Mouse (Mus musculus) spleen, adult 2 months (tissue): ENCODE data around the gene Rfesd. TPM values are rescaled to one million over a fixed set of nuclear protein-coding genes. Genes with fewer than 3 reads are reported as not detected.
A peak's percentile ranks its signal among the peaks of the same experiment; 100 is the strongest.

Experiments
- DNase-seq, 2 experiments: peaks; one replicate each; pipeline versions ENCODE4 v3.0.0 to v3.0.0-alpha.2; 2012 to 2021; ENCODE audit warnings: low spot score in 2 of 2, low read depth in 1 of 2
- H3K27ac ChIP-seq: fragments of 200-500 bp; 2 replicates; pipeline ENCODE4 v1.5.1; 2012; ENCODE audit warnings: low read length, inconsistent platforms; ENCODE audit not compliant: insufficient read depth
- H3K27me3 ChIP-seq: fragments of 200-500 bp; 2 replicates; pipeline ENCODE4 v1.6.1; 2012; ENCODE audit warnings: mild to moderate bottlenecking, moderate library complexity, low read length, inconsistent platforms; ENCODE audit not compliant: control insufficient read depth, insufficient read depth
- H3K36me3 ChIP-seq: fragments of 200-500 bp; 2 replicates; pipeline ENCODE4 v1.6.1; 2012; ENCODE audit warnings: mild to moderate bottlenecking, low read length, inconsistent platforms; ENCODE audit not compliant: control insufficient read depth, insufficient read depth
- H3K4me1 ChIP-seq: fragments of 200-500 bp; 2 replicates; pipeline ENCODE4 v1.6.1; 2011; ENCODE audit warnings: inconsistent platforms; ENCODE audit not compliant: control insufficient read depth, insufficient read depth, insufficient read length
- H3K4me3 ChIP-seq: fragments of 200-500 bp; 2 replicates; pipeline ENCODE4 v1.5.1; 2011; ENCODE audit warnings: mild to moderate bottlenecking, inconsistent platforms; ENCODE audit not compliant: insufficient read depth, insufficient read length; ENCODE audit errors: extremely low read depth
- CTCF ChIP-seq: fragments of 200-500 bp; IDR thresholded peaks from 2 replicates; pipeline ENCODE4 v1.5.1; 2011; ENCODE audit warnings: mild to moderate bottlenecking, inconsistent platforms; ENCODE audit not compliant: insufficient read depth, insufficient read length, insufficient replicate concordance; ENCODE audit errors: extremely low read depth
- POLR2A ChIP-seq: fragments of 200-500 bp; IDR thresholded peaks from 2 replicates; pipeline ENCODE4 v1.6.1; 2011; ENCODE audit warnings: low read depth, low read length, inconsistent platforms
- WGBS: fragments of 180-500 bp; shearing (Covaris S2); methylation state at CpG from one replicate; pipeline ENCODE4 v1.1.7; 2018; 5-methylcytosine and 5-hydroxymethylcytosine counted together
- polyA plus RNA-seq: library from polyadenylated mRNA; depleted of rRNA; stranded (reverse); fragments of >200 nt; gene quantifications from 2 replicates; pipeline ENCODE4 v1.2.3, GENCODE M21; 2012

Rfesd gene
- polyA plus RNA-seq, 1 experiment: 2.8 TPM

DNA sequence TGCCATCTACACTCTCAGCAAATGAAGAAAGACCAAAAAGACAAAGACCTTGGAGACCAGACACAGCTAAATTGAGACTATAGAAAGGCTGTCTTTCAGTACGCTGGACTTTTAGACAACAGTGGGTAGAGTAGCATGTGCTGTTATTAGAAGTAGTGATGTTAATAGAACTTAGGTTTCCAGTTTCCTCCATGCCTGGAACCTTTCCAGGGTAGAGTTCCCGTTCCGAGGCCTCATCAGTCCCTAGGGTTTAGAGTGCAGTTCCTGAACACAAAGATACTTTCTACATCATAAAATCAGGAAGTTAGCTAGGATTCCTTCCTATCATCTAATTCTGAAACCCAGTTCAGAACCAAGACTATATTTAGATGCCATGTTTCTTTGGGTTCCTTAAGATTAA, 6.1 kb upstream of the Rfesd start:
- 73% methylated on average over 3 of the region's 3 CpGs for WGBS
- Histone ChIP-seq H3K27ac (no peak overlapping the region), H3K27me3 (no peaks in the 10 kb centered on the region), H3K4me1 (no peaks in the 10 kb centered on the region), H3K4me3 (no peak overlapping the region), H3K36me3 (no peaks in the 10 kb centered on the region)
- DNase-seq: no peak
- no peak for TF ChIP-seq POLR2A
- TF ChIP-seq CTCF: no peak

DNA sequence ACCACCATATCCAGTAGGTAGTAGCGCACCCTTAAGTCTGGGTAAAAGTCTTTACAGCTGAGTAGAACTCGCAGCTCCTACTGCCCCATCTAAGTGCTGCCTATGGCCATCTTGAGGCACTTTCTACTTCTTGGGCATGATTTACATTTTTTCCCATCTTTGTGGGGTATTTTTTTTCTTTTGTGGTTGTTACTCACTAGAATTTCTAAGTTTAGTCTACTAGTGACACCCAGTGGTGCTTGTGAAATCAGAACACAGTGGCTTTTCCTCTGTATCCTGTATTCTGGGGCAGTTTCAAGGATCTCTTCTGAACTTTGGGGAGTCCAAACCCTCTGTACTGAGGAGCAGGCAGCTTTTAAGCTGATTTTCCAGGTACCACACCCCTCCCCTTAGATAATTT, 3.3 kb upstream of the Rfesd start:
- no peaks in the 10 kb centered on the region for H3K27me3 ChIP-seq
- no peak for TF ChIP-seq CTCF
- no peak for TF ChIP-seq POLR2A
- 76% methylated on average over 2 of the region's 2 CpGs for WGBS
- 0 out of 2 replicates have a peak, but pooled peaks cover 2% of the 10 kb centered on the region for H3K4me1 ChIP-seq
- DNase-seq: no peak
- H3K36me3 ChIP-seq: no peaks in the 10 kb centered on the region
- H3K4me3 ChIP-seq: no peak overlapping the region
- no peak overlapping the region for H3K27ac ChIP-seq

DNA sequence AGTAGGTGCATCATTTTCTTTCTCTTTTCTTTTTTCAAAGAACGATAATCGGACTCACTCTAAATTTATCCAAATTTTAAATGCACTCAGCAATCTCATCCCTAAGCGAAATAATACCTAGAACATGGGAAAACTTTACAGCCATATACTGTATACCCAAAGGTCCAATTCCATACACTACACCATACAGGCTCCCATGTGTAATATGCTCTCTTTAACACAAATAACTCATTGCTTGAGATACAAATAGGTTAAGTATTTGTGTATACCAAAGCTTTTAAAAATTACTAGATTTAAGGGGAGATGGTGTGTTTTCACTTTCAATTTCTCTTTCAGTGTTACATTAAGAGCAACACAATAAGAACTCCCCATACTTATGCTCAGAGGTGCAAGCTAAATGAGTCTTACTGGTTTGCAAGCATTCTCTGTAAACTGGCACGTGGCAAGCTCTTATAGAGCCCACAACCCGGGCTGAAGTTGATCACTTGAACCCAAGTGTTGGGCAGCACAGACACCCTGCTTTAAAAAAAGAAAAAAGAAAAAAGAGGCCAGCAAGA, 403 bp upstream of the Rfesd start:
- peak overlapping the region; percentile 83 for H3K4me3 ChIP-seq
- H3K27me3 ChIP-seq: no peaks in the 10 kb centered on the region
- H3K36me3 ChIP-seq: no peaks in the 10 kb centered on the region
- WGBS: 12% methylated on average over 5 of the region's 5 CpGs
- H3K27ac ChIP-seq: peak overlapping the region; percentile 96
- 0 out of 2 replicates have a peak, but pooled peaks cover 2% of the 10 kb centered on the region for H3K4me1 ChIP-seq
- TF ChIP-seq POLR2A: no peak
- no peak for TF ChIP-seq CTCF
- no peak for DNase-seq

DNA sequence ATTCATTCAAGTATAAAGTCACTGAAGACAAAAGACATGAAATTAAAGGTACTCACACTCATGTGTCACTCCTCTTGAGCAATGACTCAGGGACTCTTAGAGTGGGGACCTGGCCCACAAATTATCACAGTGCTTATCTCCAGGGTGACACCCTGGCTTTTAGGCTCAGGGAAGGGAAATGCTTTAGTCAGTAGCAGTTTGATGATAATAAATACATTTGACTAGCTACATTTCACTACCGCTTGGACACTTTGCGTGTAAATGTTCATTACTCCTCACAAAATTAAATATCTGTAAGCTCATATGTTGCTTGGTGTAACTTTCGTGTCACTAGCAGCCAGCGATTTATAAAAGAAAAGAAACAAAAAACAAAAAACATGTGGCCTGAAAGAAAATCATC, 1.1 kb downstream of the Rfesd start:
- no peak for DNase-seq
- H3K4me3 ChIP-seq: peak overlapping the region; percentile 83; the same call in 1 of the 2 replicates
- 48% methylated on average over 4 of the region's 4 CpGs for WGBS
- H3K27ac ChIP-seq: no peak overlapping the region
- H3K27me3 ChIP-seq: no peaks in the 10 kb centered on the region
- no peaks in the 10 kb centered on the region for H3K36me3 ChIP-seq
- 0 out of 2 replicates have a peak, but pooled peaks cover 2% of the 10 kb centered on the region for H3K4me1 ChIP-seq
- TF ChIP-seq POLR2A (no peak), CTCF (no peak)

GRCm38 (mm10) chr13:76014511-76014910, 4.0 kb downstream of the Rfesd start:
- no peaks in the 10 kb centered on the region for H3K27me3 ChIP-seq
- H3K4me1 ChIP-seq: 0 out of 2 replicates have a peak, but pooled peaks cover 2% of the 10 kb centered on the region
- DNase-seq: no peak
- no peaks in the 10 kb centered on the region for H3K36me3 ChIP-seq
- WGBS: 74% methylated on average over 2 of the region's 2 CpGs
- no peak overlapping the region for H3K4me3 ChIP-seq
- no peak for TF ChIP-seq POLR2A
- no peak for TF ChIP-seq CTCF
- no peak overlapping the region for H3K27ac ChIP-seq

GRCm38 (mm10) chr13:76003272-76003671, 15.2 kb downstream of the Rfesd start:
- Histone ChIP-seq H3K36me3 (peaks cover 2% of the 10 kb centered on the region; the same call in 1 of the 2 replicates), H3K4me3 (no peak overlapping the region), H3K27me3 (no peaks in the 10 kb centered on the region), H3K4me1 (no peaks in the 10 kb centered on the region), H3K27ac (no peak overlapping the region)
- no peak for TF ChIP-seq POLR2A
- no peak for TF ChIP-seq CTCF
- DNase-seq: no peak
- 76% methylated on average over 3 of the region's 3 CpGs for WGBS
